Mouse (Mus musculus): ENCODE data around the gene Myl9. TPM values are rescaled to one million over a fixed set of nuclear protein-coding genes. Genes with fewer than 3 reads are reported as not detected.

The Myl9 gene
- polyA plus RNA-seq, 1 experiment from 2014 or later, result 80.3 TPM

DNA sequence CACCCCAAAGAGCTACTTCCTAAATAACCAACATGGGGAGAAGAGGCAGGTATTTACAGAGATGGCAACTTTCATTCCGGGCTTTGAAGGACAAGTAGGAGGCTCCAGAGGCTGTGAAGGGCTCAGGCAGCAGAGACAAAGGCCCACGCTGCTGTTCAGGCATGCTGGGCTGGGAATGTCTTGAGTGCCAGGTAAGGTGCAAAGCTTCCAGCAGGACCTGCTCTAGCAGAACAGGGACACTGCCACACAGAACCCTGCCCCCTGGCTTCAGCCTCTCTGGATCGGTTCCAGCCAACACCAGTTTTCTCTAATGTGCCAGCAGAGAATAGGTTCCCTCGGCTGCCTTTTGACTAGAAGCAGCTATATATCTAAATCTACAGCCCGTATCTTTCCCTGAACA lies 8.1 kb upstream of the Myl9 start:
- no peak overlapping the region for H3K27ac ChIP-seq
- 86% methylated on average over 5 of the region's 5 CpGs for WGBS
- no peak for DNase-seq (ENCODE audit: extremely low spot score, low spot score)
- H3K9me3 ChIP-seq, result no peaks in the 10 kb centered on the region
- peaks cover 31% of the 10 kb centered on the region for H3K36me3 ChIP-seq (replicated peaks)
- H3K4me1 ChIP-seq, result no peaks in the 10 kb centered on the region
- H3K27me3 ChIP-seq (ENCODE audit: poor library complexity, severe bottlenecking), result no peaks in the 10 kb centered on the region
- no peak overlapping the region for H3K4me3 ChIP-seq

GRCm38 (mm10) chr2:156769274-156769673 lies 5.9 kb upstream of the Myl9 start:
- H3K36me3 ChIP-seq (replicated peaks), result peaks cover 9% of the 10 kb centered on the region
- peaks cover 3% of the 10 kb centered on the region for H3K4me1 ChIP-seq
- no peak for DNase-seq (ENCODE audit: extremely low spot score, low spot score)
- H3K27me3 ChIP-seq (ENCODE audit: poor library complexity, severe bottlenecking), result 0 out of 2 replicates have a peak, but pooled peaks cover 2% of the 10 kb centered on the region
- no peak overlapping the region for H3K27ac ChIP-seq
- 92% methylated on average over 12 of the region's 12 CpGs for WGBS
- H3K9me3 ChIP-seq, result no peaks in the 10 kb centered on the region
- no peak overlapping the region for H3K4me3 ChIP-seq

DNA sequence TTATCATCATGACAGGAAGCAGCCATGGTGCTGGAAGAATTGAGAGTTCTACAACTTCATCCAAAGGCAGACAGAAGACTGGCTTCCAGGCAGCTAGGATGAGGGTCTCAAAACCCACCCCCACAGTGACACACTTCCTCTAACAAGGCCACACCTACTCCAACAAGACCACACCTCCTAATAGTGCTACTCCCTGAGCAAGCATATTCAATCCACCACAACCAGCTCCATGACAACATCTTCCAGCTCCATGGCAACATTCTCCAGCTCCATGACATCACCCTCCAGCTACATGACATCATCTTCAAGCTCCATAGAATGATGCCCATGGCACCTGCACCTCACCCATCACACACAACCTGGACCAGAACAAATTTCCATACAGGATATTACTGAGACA lies 1.8 kb upstream of the Myl9 start:
- Histone ChIP-seq H3K9me3 (no peaks in the 10 kb centered on the region), H3K4me3 (no peak overlapping the region), H3K36me3 (replicated peaks) (no peaks in the 10 kb centered on the region), H3K27me3 (ENCODE audit: poor library complexity, severe bottlenecking) (peaks cover 26% of the 10 kb centered on the region), H3K27ac (no peak overlapping the region), H3K4me1 (peaks cover 35% of the 10 kb centered on the region)
- DNase-seq (ENCODE audit: extremely low spot score, low spot score), result no peak

- WGBS, result 71% methylated on average over 13 of the region's 13 CpGs
- H3K4me3 ChIP-seq, result peak overlapping the region; percentile 55
Observed at GRCm38 (mm10) chr2:156774035-156774737, 1.0 kb upstream of the Myl9 start.

GRCm38 (mm10) chr2:156775455-156776435 lies 525 bp downstream of the Myl9 start:
- no peak for DNase-seq (ENCODE audit: extremely low spot score, low spot score)
- no peaks in the 10 kb centered on the region for H3K36me3 ChIP-seq (replicated peaks)
- H3K27ac ChIP-seq, result peak overlapping the region; percentile 87
- 31% methylated on average over 17 of the region's 17 CpGs for WGBS
- H3K4me1 ChIP-seq, result peaks cover 49% of the 10 kb centered on the region
- peak overlapping the region; percentile 55 for H3K4me3 ChIP-seq
- H3K27me3 ChIP-seq (ENCODE audit: poor library complexity, severe bottlenecking), result peaks cover 32% of the 10 kb centered on the region
- no peaks in the 10 kb centered on the region for H3K9me3 ChIP-seq

More at GRCm38 (mm10) chr2:156774035-156774737, 1.0 kb upstream of the Myl9 start:
- peaks cover 38% of the 10 kb centered on the region for H3K4me1 ChIP-seq
- DNase-seq (ENCODE audit: extremely low spot score, low spot score), result no peak
- H3K9me3 ChIP-seq, result no peaks in the 10 kb centered on the region
- peak overlapping the region; percentile 87 for H3K27ac ChIP-seq
- peaks cover 32% of the 10 kb centered on the region for H3K27me3 ChIP-seq (ENCODE audit: poor library complexity, severe bottlenecking)
- H3K36me3 ChIP-seq (replicated peaks), result no peaks in the 10 kb centered on the region

DNA sequence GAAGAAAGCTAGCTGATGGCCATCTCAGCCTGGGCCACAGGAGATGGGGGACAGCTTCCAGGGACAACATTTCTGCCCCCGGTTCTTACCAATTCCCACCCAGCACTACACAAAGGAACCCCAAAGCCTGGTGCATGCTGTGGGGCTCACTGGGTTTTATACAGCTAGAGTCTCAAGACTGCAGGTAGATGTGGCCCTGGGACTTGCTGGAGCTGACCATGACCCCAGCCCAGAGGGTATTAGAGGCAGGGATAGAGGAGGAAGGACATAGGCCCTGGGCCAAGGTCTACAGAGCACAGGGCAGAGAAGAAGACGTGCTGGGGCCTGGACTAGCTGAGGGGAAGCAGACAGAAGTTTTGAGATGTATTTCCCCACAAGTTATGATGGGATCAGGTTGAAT lies 1.7 kb downstream of the Myl9 start:
- peaks cover 56% of the 10 kb centered on the region for H3K4me1 ChIP-seq
- no peaks in the 10 kb centered on the region for H3K36me3 ChIP-seq (replicated peaks)
- peaks cover 38% of the 10 kb centered on the region for H3K27me3 ChIP-seq (ENCODE audit: poor library complexity, severe bottlenecking)
- DNase-seq (ENCODE audit: extremely low spot score, low spot score), result no peak
- H3K4me3 ChIP-seq, result no peak overlapping the region
- no peak overlapping the region for H3K27ac ChIP-seq
- WGBS, result 92% methylated on average over 2 of the region's 2 CpGs
- no peaks in the 10 kb centered on the region for H3K9me3 ChIP-seq

DNA sequence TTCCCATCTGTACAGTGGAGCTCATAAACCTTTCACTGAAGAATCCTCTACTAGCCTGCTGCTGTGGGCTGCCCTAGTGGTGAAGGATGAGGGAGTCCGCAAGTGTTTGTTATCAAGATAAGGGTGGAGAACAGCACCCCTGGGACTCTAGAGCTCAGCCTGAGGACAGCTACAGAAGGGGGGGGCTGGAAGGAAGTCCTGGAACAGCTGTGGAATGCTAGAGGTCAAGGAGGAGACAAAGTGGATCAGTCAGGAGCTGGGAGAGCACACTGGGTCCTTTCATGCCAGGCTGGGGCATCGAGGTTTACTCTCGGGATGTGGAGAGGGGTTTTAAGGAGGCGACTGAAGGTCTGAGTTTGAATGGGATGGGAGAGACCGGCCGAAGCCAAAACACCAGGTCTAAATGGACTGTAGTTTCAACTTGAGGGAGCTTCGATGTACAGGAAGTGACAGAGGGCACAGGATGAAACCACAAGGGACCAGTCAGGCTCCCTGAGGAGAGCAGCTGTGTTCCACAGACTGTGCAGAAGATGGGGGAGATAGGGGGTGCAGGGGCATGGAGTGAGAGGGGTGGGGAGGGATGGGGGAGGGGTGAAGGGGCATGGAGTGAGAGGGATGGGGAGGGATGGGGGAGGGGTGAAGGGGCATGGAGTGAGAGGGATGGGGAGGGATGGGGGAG lies 2.2 kb downstream of the Myl9 start:
- no peak overlapping the region for H3K4me3 ChIP-seq
- WGBS, result 65% methylated on average over 7 of the region's 7 CpGs
- no peaks in the 10 kb centered on the region for H3K36me3 ChIP-seq (replicated peaks)
- H3K27ac ChIP-seq, result no peak overlapping the region
- H3K9me3 ChIP-seq, result no peaks in the 10 kb centered on the region
- no peak for DNase-seq (ENCODE audit: extremely low spot score, low spot score)
- H3K27me3 ChIP-seq (ENCODE audit: poor library complexity, severe bottlenecking), result peaks cover 38% of the 10 kb centered on the region
- H3K4me1 ChIP-seq, result peaks cover 56% of the 10 kb centered on the region

- Histone ChIP-seq H3K27ac (no peak overlapping the region), H3K4me3 (no peak overlapping the region), H3K36me3 (replicated peaks) (no peaks in the 10 kb centered on the region), H3K27me3 (ENCODE audit: poor library complexity, severe bottlenecking) (peaks cover 38% of the 10 kb centered on the region), H3K9me3 (no peaks in the 10 kb centered on the region), H3K4me1 (peaks cover 56% of the 10 kb centered on the region)
- no peak for DNase-seq (ENCODE audit: extremely low spot score, low spot score)
- WGBS, result 85% methylated on average over 8 of the region's 8 CpGs
Observed at GRCm38 (mm10) chr2:156778571-156778970, 3.4 kb downstream of the Myl9 start.

DNA sequence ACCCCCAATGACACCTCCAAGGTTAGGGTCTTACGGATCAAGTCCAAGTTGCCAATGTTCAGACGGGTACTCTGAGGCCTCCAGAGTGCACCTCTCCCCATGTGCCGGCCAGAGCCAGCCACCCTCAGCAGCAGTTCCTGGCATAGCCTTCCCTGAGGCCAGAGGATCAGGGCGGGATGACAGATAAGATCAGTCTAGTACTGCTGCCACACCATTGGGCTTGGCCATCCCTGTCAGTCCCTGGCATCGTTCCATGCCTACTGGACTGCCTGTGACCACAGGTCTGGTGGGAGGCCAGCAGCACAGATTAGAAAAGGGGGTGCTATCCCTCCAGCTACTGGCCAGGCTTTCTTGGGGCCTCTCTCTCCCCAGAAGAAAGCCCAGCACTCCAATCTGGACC lies 3.8 kb downstream of the Myl9 start:
- no peak overlapping the region for H3K4me3 ChIP-seq
- H3K27me3 ChIP-seq (ENCODE audit: poor library complexity, severe bottlenecking), result peaks cover 38% of the 10 kb centered on the region
- no peak overlapping the region for H3K27ac ChIP-seq
- peaks cover 56% of the 10 kb centered on the region for H3K4me1 ChIP-seq
- no peak for DNase-seq (ENCODE audit: extremely low spot score, low spot score)
- no peaks in the 10 kb centered on the region for H3K9me3 ChIP-seq
- 84% methylated on average over 5 of the region's 5 CpGs for WGBS
- no peaks in the 10 kb centered on the region for H3K36me3 ChIP-seq (replicated peaks)

DNA sequence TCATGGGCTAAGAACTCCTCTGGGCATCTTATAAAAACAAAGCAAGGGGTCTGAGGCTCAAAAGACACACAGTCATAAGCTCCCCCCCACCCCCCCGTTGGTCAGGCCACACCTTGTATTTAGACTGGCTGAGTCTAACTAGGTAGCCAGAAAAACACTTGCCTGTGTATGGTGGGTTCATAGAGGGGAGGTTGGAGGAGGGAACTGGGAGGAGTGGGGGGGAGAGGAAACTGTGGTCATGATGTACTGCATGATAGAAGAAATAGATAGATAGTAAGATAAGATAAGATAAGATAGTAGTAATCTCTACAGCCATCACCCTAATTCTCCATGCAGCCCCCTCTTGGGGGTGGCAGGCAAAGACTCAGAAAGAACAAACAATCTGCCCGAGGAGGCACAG lies 4.3 kb downstream of the Myl9 start:
- H3K36me3 ChIP-seq (replicated peaks), result no peaks in the 10 kb centered on the region
- H3K27me3 ChIP-seq (ENCODE audit: poor library complexity, severe bottlenecking), result peaks cover 34% of the 10 kb centered on the region
- H3K9me3 ChIP-seq, result no peaks in the 10 kb centered on the region
- no peak overlapping the region for H3K27ac ChIP-seq
- H3K4me1 ChIP-seq, result peaks cover 51% of the 10 kb centered on the region
- no peak overlapping the region for H3K4me3 ChIP-seq
- DNase-seq (ENCODE audit: extremely low spot score, low spot score), result no peak
- WGBS, result 64% methylated on average over 2 of the region's 2 CpGs

GRCm38 (mm10) chr2:156780129-156780528 lies 4.9 kb downstream of the Myl9 start:
- H3K36me3 ChIP-seq (replicated peaks), result no peaks in the 10 kb centered on the region
- peaks cover 32% of the 10 kb centered on the region for H3K27me3 ChIP-seq (ENCODE audit: poor library complexity, severe bottlenecking)
- WGBS, result 75% methylated on average over 9 of the region's 9 CpGs
- peaks cover 45% of the 10 kb centered on the region for H3K4me1 ChIP-seq
- H3K27ac ChIP-seq, result no peak overlapping the region
- no peak overlapping the region for H3K4me3 ChIP-seq
- no peaks in the 10 kb centered on the region for H3K9me3 ChIP-seq
- DNase-seq (ENCODE audit: extremely low spot score, low spot score), result no peak

- Histone ChIP-seq H3K36me3 (replicated peaks) (no peaks in the 10 kb centered on the region), H3K27me3 (ENCODE audit: poor library complexity, severe bottlenecking) (peaks cover 28% of the 10 kb centered on the region), H3K4me1 (peaks cover 38% of the 10 kb centered on the region), H3K4me3 (peak overlapping the region; percentile 30), H3K9me3 (no peaks in the 10 kb centered on the region; the same call in 1 of the 2 replicates), H3K27ac (peak overlapping the region; percentile 36)
- 15% methylated on average over 17 of the region's 17 CpGs for WGBS
- DNase-seq (ENCODE audit: extremely low spot score, low spot score), result no peak
Observed at GRCm38 (mm10) chr2:156780752-156781151, 5.5 kb downstream of the Myl9 start.
